In genomic region chr12:55388478-55388877, GRCm38 (mm10) we compare ENCODE assay signal across 8 mouse cellular contexts. TPM values are rescaled to one million over a fixed set of nuclear protein-coding genes. Genes with fewer than 3 reads are reported as not detected.
DNase-seq lines count a peak whose midpoint lies in the region; ATAC-seq and TF ChIP-seq lines count a peak whose summit lies in the region.

No protein-coding gene starts in this region.

- H3K4me2 ChIP-seq in embryonic facial prominence, embryonic 14.5 days (ENCODE audit: low read depth, low read length), result no peak overlapping the region
- H3K4me2 ChIP-seq in kidney, embryonic 16.5 days (replicated peaks; ENCODE audit: low read depth, low read length), result no peak overlapping the region

- 0 out of 2 replicates have a peak, but pooled peaks have one; percentile 14 for TF ChIP-seq CTCF in G1E (IDR thresholded peaks at IDR 0.05; ENCODE audit: low read depth, low read length)

- no peak overlapping the region for H3K27ac ChIP-seq in embryonic facial prominence, embryonic 14.5 days (replicated peaks; ENCODE audit: low read depth, low read length)
- peak overlapping the region; percentile 54; the same call in 1 of the 2 replicates for H3K27ac ChIP-seq in kidney, embryonic 16.5 days (ENCODE audit: low read length)

- peaks cover 18% of the 10 kb centered on the region for H3K36me3 ChIP-seq in G1E (replicated peaks)
- H3K36me3 ChIP-seq in embryonic facial prominence, embryonic 14.5 days (ENCODE audit: control insufficient read depth, insufficient read depth, low read length), result no peaks in the 10 kb centered on the region
- no peaks in the 10 kb centered on the region for H3K36me3 ChIP-seq in kidney, embryonic 16.5 days (ENCODE audit: insufficient read depth, low read length)

- no peaks in the 10 kb centered on the region for H3K27me3 ChIP-seq in G1E (ENCODE audit: insufficient read depth, low read length)
- H3K27me3 ChIP-seq in embryonic facial prominence, embryonic 14.5 days (replicated peaks; ENCODE audit: control insufficient read depth, insufficient read depth, low read length), result no peaks in the 10 kb centered on the region
- no peaks in the 10 kb centered on the region for H3K27me3 ChIP-seq in kidney, embryonic 16.5 days (ENCODE audit: insufficient read depth, low read length)

- H3K4me3 ChIP-seq in G1E (ENCODE audit: low read depth, low read length), result no peak overlapping the region; the same call in 1 of the 2 replicates
- no peak overlapping the region for H3K4me3 ChIP-seq in embryonic facial prominence, embryonic 14.5 days (ENCODE audit: low read depth, low read length)
- H3K4me3 ChIP-seq in kidney, embryonic 16.5 days (ENCODE audit: low read length), result no peak overlapping the region

- ATAC-seq in G1E (ENCODE audit: extremely low read depth, insufficient number of reproducible peaks, low FRiP score, poor library complexity, severe bottlenecking), result peak; percentile 55
- no peak for ATAC-seq in embryonic facial prominence, embryonic 14.5 days (ENCODE audit: low read depth)
- ATAC-seq in kidney, embryonic 16.5 days (ENCODE audit: low FRiP score, low TSS enrichment), result peak; percentile 17; the same call in 1 of the 2 replicates
- peak; percentile 54 for ATAC-seq in megakaryocyte progenitor cell, adult 5-6 weeks (replicated peaks; ENCODE audit: poor library complexity)

- peak; percentile 24 to 25 for DNase-seq in left cerebral cortex, adult 18-20 months (ENCODE audit: low spot score in 2 of 2)
- no peak for DNase-seq in left cerebral cortex, adult 11 months (ENCODE audit: low spot score)
- DNase-seq in G1E (ENCODE audit: low spot score), result peak; percentile 71
- DNase-seq in embryonic facial prominence, embryonic 14.5 days (ENCODE audit: low spot score), result peak; percentile 55
- peak; percentile 94 to 96 for DNase-seq in thymus, postnatal 10 days (ENCODE audit: low spot score in 2 of 2)
- no peak for DNase-seq in neural tube, embryonic 10.5 days (ENCODE audit: extremely low spot score, low spot score)

- WGBS in embryonic facial prominence, embryonic 14.5 days, result 62% methylated on average over 6 of the region's 6 CpGs
- 55% methylated on average over 6 of the region's 6 CpGs for WGBS in kidney, embryonic 16.5 days

- no peak overlapping the region for H3K9ac ChIP-seq in embryonic facial prominence, embryonic 14.5 days (ENCODE audit: low read depth, low read length)
- no peak overlapping the region for H3K9ac ChIP-seq in kidney, embryonic 16.5 days (replicated peaks; ENCODE audit: low read length)

- no peaks in the 10 kb centered on the region for H3K9me3 ChIP-seq in G1E (replicated peaks)
- no peaks in the 10 kb centered on the region for H3K9me3 ChIP-seq in embryonic facial prominence, embryonic 14.5 days (ENCODE audit: control insufficient read depth, low read length)
- H3K9me3 ChIP-seq in kidney, embryonic 16.5 days (ENCODE audit: low read length), result no peaks in the 10 kb centered on the region

- H3K4me1 ChIP-seq in G1E (ENCODE audit: insufficient read depth, low read depth, low read length), result peaks cover 71% of the 10 kb centered on the region
- no peaks in the 10 kb centered on the region for H3K4me1 ChIP-seq in embryonic facial prominence, embryonic 14.5 days (ENCODE audit: control insufficient read depth, insufficient read depth, low read length)
- H3K4me1 ChIP-seq in kidney, embryonic 16.5 days (ENCODE audit: insufficient read depth, low read length), result 0 out of 2 replicates have a peak, but pooled peaks cover 5% of the 10 kb centered on the region

RNA-seq across cellular contexts. Expression of gene Psma6, which starts 4.5 kb away (rescaled TPM):
- total RNA-seq in left cerebral cortex, adult 18-20 months (2021), result 100 to 1,000 TPM; 144 to 145 TPM
- 174 and 191 TPM in 2 replicates for total RNA-seq in G1E (2014; fragmentation: Nextera tagmentation)
- total RNA-seq in G1E (2017), result 518 and 536 TPM in 2 replicates
- 26.6 and 37.1 TPM in 2 replicates for polyA plus RNA-seq in G1E (2012)
- polyA plus RNA-seq in embryonic facial prominence, embryonic 14.5 days (2014; fragmentation: Nextera tagmentation; extraction: Ambion mirVana), result 397 and 404 TPM in 2 replicates
- polyA plus RNA-seq in kidney, embryonic 16.5 days (2015; fragmentation: Nextera tagmentation; extraction: Ambion mirVana), result 409 and 418 TPM in 2 replicates
- total RNA-seq in megakaryocyte progenitor cell, adult 5-6 weeks (2015), result 372 and 397 TPM in 2 replicates
- total RNA-seq in megakaryocyte progenitor cell, adult 5-6 weeks (2017), result 362 TPM in 2 replicates

Comparison
In these comparisons a context has a peak if more than half of its experiments do, and no peak if none do; other contexts are left out.
1. DNase-seq: peak in left cerebral cortex, adult 18-20 months (2 of 2), G1E (single experiment), embryonic facial prominence, embryonic 14.5 days (single experiment) and thymus, postnatal 10 days (2 of 2); none in left cerebral cortex, adult 11 months (single experiment) and neural tube, embryonic 10.5 days (single experiment).